Mouse (Mus musculus): ENCODE data around the gene Ppp3ca. TPM values are rescaled to one million over a fixed set of nuclear protein-coding genes. Genes with fewer than 3 reads are reported as not detected.

Ppp3ca gene
- polyA plus RNA-seq, 1 experiment from 2014 or later = 119 TPM

GRCm38 (mm10) chr3:136791946-136792345, 122.0 kb downstream of the Ppp3ca start:
- Histone ChIP-seq H3K27me3 (no peaks in the 10 kb centered on the region), H3K9me3 (no peaks in the 10 kb centered on the region), H3K27ac (no peak overlapping the region), H3K9ac (replicated peaks) (no peak overlapping the region), H3K4me2 (no peak overlapping the region), H3K4me3 (replicated peaks) (no peak overlapping the region), H3K36me3 (no peaks in the 10 kb centered on the region), H3K4me1 (replicated peaks) (peaks cover 3% of the 10 kb centered on the region; the same call in 1 of the 2 replicates)
- ATAC-seq (ENCODE audit: insufficient number of reproducible peaks, insufficient read depth, low FRiP score, low TSS enrichment, low read depth) = no peak
- 90% methylated on average over 2 of the region's 2 CpGs for WGBS

- Histone ChIP-seq H3K4me3 (replicated peaks) (no peak overlapping the region), H3K27me3 (no peaks in the 10 kb centered on the region), H3K4me2 (no peak overlapping the region), H3K4me1 (replicated peaks) (peaks cover 3% of the 10 kb centered on the region; the same call in 1 of the 2 replicates), H3K9ac (replicated peaks) (no peak overlapping the region), H3K27ac (no peak overlapping the region), H3K36me3 (peaks cover 6% of the 10 kb centered on the region), H3K9me3 (no peaks in the 10 kb centered on the region)
- 86% methylated on average over 2 of the region's 2 CpGs for WGBS
- ATAC-seq (ENCODE audit: insufficient number of reproducible peaks, insufficient read depth, low FRiP score, low TSS enrichment, low read depth) = no peak
Measured at GRCm38 (mm10) chr3:136793411-136793810, 123.5 kb downstream of the Ppp3ca start.

GRCm38 (mm10) chr3:136794426-136795217, 124.7 kb downstream of the Ppp3ca start:
- Histone ChIP-seq H3K36me3 (peaks cover 10% of the 10 kb centered on the region), H3K4me2 (no peak overlapping the region), H3K4me1 (replicated peaks) (peaks cover 3% of the 10 kb centered on the region; the same call in 1 of the 2 replicates)

GRCm38 (mm10) chr3:136798896-136799295, 129.0 kb downstream of the Ppp3ca start:
- ATAC-seq (ENCODE audit: insufficient number of reproducible peaks, insufficient read depth, low FRiP score, low TSS enrichment, low read depth) = no peak

More at GRCm38 (mm10) chr3:136794426-136795217, 124.7 kb downstream of the Ppp3ca start:
- Histone ChIP-seq H3K27ac (no peak overlapping the region), H3K27me3 (no peaks in the 10 kb centered on the region), H3K9ac (replicated peaks) (no peak overlapping the region), H3K4me3 (replicated peaks) (no peak overlapping the region), H3K9me3 (no peaks in the 10 kb centered on the region)
- ATAC-seq (ENCODE audit: insufficient number of reproducible peaks, insufficient read depth, low FRiP score, low TSS enrichment, low read depth) = no peak
- 82% methylated on average over 7 of the region's 7 CpGs for WGBS

GRCm38 (mm10) chr3:136802595-136802994, 132.7 kb downstream of the Ppp3ca start:
- peaks cover 9% of the 10 kb centered on the region for H3K36me3 ChIP-seq
- no peak overlapping the region for H3K27ac ChIP-seq
- no peak overlapping the region for H3K4me3 ChIP-seq (replicated peaks)
- no peaks in the 10 kb centered on the region for H3K4me1 ChIP-seq (replicated peaks)
- no peaks in the 10 kb centered on the region for H3K27me3 ChIP-seq
- no peak for ATAC-seq (ENCODE audit: insufficient number of reproducible peaks, insufficient read depth, low FRiP score, low TSS enrichment, low read depth)
- no peaks in the 10 kb centered on the region for H3K9me3 ChIP-seq
- no peak overlapping the region for H3K4me2 ChIP-seq
- no peak overlapping the region for H3K9ac ChIP-seq (replicated peaks)
- 68% methylated on average over 4 of the region's 4 CpGs for WGBS

More at GRCm38 (mm10) chr3:136798896-136799295, 129.0 kb downstream of the Ppp3ca start:
- Histone ChIP-seq H3K27me3 (no peaks in the 10 kb centered on the region), H3K27ac (no peak overlapping the region), H3K4me1 (replicated peaks) (peaks cover 3% of the 10 kb centered on the region; the same call in 1 of the 2 replicates), H3K9ac (replicated peaks) (no peak overlapping the region), H3K9me3 (no peaks in the 10 kb centered on the region), H3K36me3 (peaks cover 10% of the 10 kb centered on the region), H3K4me2 (no peak overlapping the region), H3K4me3 (replicated peaks) (no peak overlapping the region)
- 98% methylated on average over 3 of the region's 3 CpGs for WGBS

GRCm38 (mm10) chr3:136805897-136806296, 136.0 kb downstream of the Ppp3ca start:
- WGBS = 93% methylated on average over 4 of the region's 4 CpGs
- Histone ChIP-seq H3K4me3 (replicated peaks) (no peak overlapping the region), H3K36me3 (no peaks in the 10 kb centered on the region), H3K4me1 (replicated peaks) (no peaks in the 10 kb centered on the region), H3K9me3 (no peaks in the 10 kb centered on the region), H3K27me3 (no peaks in the 10 kb centered on the region), H3K4me2 (no peak overlapping the region), H3K27ac (no peak overlapping the region), H3K9ac (replicated peaks) (no peak overlapping the region)
- no peak for ATAC-seq (ENCODE audit: insufficient number of reproducible peaks, insufficient read depth, low FRiP score, low TSS enrichment, low read depth)

GRCm38 (mm10) chr3:136810271-136810670, 140.3 kb downstream of the Ppp3ca start:
- WGBS = 80% methylated on average over 3 of the region's 3 CpGs
- no peaks in the 10 kb centered on the region for H3K36me3 ChIP-seq
- no peaks in the 10 kb centered on the region for H3K27me3 ChIP-seq
- H3K9me3 ChIP-seq = no peaks in the 10 kb centered on the region
- 0 out of 2 replicates have a peak, but pooled peaks cover 4% of the 10 kb centered on the region for H3K4me1 ChIP-seq (replicated peaks)
- H3K9ac ChIP-seq (replicated peaks) = no peak overlapping the region
- H3K4me2 ChIP-seq = no peak overlapping the region
- no peak overlapping the region for H3K27ac ChIP-seq
- no peak overlapping the region for H3K4me3 ChIP-seq (replicated peaks)
- no peak for ATAC-seq (ENCODE audit: insufficient number of reproducible peaks, insufficient read depth, low FRiP score, low TSS enrichment, low read depth)

GRCm38 (mm10) chr3:136812162-136812561, 142.2 kb downstream of the Ppp3ca start:
- H3K27ac ChIP-seq = no peak overlapping the region
- H3K9me3 ChIP-seq = no peaks in the 10 kb centered on the region
- ATAC-seq (ENCODE audit: insufficient number of reproducible peaks, insufficient read depth, low FRiP score, low TSS enrichment, low read depth) = no peak
- H3K4me1 ChIP-seq (replicated peaks) = 0 out of 2 replicates have a peak, but pooled peaks cover 4% of the 10 kb centered on the region
- no peak overlapping the region for H3K4me2 ChIP-seq
- H3K4me3 ChIP-seq (replicated peaks) = no peak overlapping the region
- WGBS = 84% methylated on average over 6 of the region's 6 CpGs
- H3K27me3 ChIP-seq = no peaks in the 10 kb centered on the region
- no peak overlapping the region for H3K9ac ChIP-seq (replicated peaks)
- no peaks in the 10 kb centered on the region for H3K36me3 ChIP-seq

- H3K36me3 ChIP-seq = no peaks in the 10 kb centered on the region
- WGBS = 89% methylated on average over 2 of the region's 2 CpGs
- no peak for ATAC-seq (ENCODE audit: insufficient number of reproducible peaks, insufficient read depth, low FRiP score, low TSS enrichment, low read depth)
Measured at GRCm38 (mm10) chr3:136812791-136813190, 142.9 kb downstream of the Ppp3ca start.

GRCm38 (mm10) chr3:136813886-136814285, 144.0 kb downstream of the Ppp3ca start:
- Histone ChIP-seq H3K4me3 (replicated peaks) (no peak overlapping the region), H3K4me2 (no peak overlapping the region), H3K36me3 (no peaks in the 10 kb centered on the region), H3K27ac (no peak overlapping the region), H3K9ac (replicated peaks) (no peak overlapping the region), H3K9me3 (no peaks in the 10 kb centered on the region), H3K4me1 (replicated peaks) (0 out of 2 replicates have a peak, but pooled peaks cover 4% of the 10 kb centered on the region), H3K27me3 (no peaks in the 10 kb centered on the region)
- no peak for ATAC-seq (ENCODE audit: insufficient number of reproducible peaks, insufficient read depth, low FRiP score, low TSS enrichment, low read depth)
- WGBS = 78% methylated on average over 2 of the region's 2 CpGs

More at GRCm38 (mm10) chr3:136812791-136813190, 142.9 kb downstream of the Ppp3ca start:
- Histone ChIP-seq H3K4me3 (replicated peaks) (no peak overlapping the region), H3K27ac (no peak overlapping the region), H3K4me1 (replicated peaks) (0 out of 2 replicates have a peak, but pooled peaks cover 4% of the 10 kb centered on the region), H3K9me3 (no peaks in the 10 kb centered on the region), H3K9ac (replicated peaks) (no peak overlapping the region), H3K27me3 (no peaks in the 10 kb centered on the region), H3K4me2 (no peak overlapping the region)

GRCm38 (mm10) chr3:136814916-136815315, 145.0 kb downstream of the Ppp3ca start:
- no peaks in the 10 kb centered on the region for H3K27me3 ChIP-seq
- H3K4me3 ChIP-seq (replicated peaks) = no peak overlapping the region
- H3K9me3 ChIP-seq = no peaks in the 10 kb centered on the region
- no peak overlapping the region for H3K9ac ChIP-seq (replicated peaks)
- no peak overlapping the region for H3K27ac ChIP-seq
- no peak for ATAC-seq (ENCODE audit: insufficient number of reproducible peaks, insufficient read depth, low FRiP score, low TSS enrichment, low read depth)
- no peak overlapping the region for H3K4me2 ChIP-seq
- H3K4me1 ChIP-seq (replicated peaks) = 0 out of 2 replicates have a peak, but pooled peaks cover 4% of the 10 kb centered on the region
- WGBS = 89% methylated on average over 4 of the region's 4 CpGs
- no peaks in the 10 kb centered on the region for H3K36me3 ChIP-seq

Measured in limb, embryonic 12.5 days (tissue).